Mouse (Mus musculus) E14TG2a.4 (cell line): Measurements from ENCODE around the gene 3830406C13Rik.

Experiments used
- CTCF ChIP-seq: conservative IDR thresholded peaks from 2 replicates; pipeline ENCODE4 v1.5.1; 2014; ENCODE audit warnings: low read length
- POU5F1 ChIP-seq: IDR thresholded peaks from 2 replicates; pipeline ENCODE4 v1.6.1; 2014; ENCODE audit warnings: low read length, borderline replicate concordance

GRCm38 (mm10) chr14:12345241-12345921 is 61.4 kb downstream of the 3830406C13Rik start:
- TF ChIP-seq CTCF = no peak
- no peak for TF ChIP-seq POU5F1
